Mouse (Mus musculus): ENCODE data around the gene Ccdc148.

The Ccdc148 gene

DNA sequence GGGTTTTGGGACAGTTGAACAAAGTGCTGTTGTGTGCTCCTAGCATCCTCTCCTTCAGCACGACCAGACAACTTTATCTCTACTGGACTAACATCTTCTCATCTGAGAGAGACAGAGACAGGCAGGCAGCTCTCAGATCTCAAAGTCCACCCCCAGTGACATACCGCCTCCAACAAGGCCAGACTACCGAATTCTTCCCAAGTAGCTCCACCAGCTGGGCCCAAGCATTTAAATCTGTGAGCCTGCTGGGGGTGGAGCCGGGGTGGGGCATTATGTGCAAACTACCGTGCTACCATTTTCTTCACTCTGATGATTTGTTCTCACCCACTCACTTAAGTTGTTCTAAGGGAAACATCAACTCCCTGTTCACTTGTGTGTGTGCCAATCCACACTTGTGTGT, 19.0 kb upstream of the Ccdc148 start:
- no peak for DNase-seq (ENCODE audit: low read depth, low spot score)

DNA sequence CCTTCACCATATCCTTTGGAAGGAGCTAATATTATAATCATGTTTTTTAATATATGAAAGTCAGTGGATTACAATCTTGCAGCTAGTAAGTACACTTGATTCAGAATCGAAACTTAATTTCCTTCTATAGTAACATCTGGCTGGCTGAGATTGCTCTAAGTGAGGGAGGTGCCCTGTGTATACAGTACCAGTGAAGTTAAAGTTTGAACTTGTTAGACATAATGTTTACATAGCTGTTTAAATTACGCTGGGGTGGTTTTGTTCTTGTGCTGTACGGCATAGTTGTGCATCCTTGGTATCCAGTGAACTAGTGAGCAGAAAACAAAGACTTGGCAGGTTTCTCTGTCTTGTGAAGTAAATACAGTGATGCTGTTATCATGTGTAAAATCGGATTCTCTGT, 18.5 kb upstream of the Ccdc148 start:
- no peak for DNase-seq (ENCODE audit: low read depth, low spot score)

DNA sequence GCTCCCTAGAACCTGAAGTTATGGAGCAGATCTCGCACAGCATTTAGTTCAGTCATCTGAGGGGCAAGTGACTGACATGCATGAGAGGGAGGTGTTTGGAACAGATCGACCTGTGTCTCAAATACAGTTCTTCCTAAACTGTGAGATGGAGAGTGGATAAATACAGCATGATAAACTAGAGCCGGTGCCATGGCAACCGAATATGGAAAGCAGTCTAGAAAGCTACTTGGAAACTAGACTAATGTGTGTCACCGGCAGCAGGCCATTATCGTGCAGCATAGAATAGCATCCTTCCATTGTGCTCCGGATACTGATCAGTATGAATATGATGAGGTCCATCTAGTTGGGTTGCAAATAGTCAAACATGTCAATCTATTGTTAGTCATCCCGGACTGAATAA, 17.7 kb upstream of the Ccdc148 start:
- no peak for DNase-seq (ENCODE audit: low read depth, low spot score)

DNA sequence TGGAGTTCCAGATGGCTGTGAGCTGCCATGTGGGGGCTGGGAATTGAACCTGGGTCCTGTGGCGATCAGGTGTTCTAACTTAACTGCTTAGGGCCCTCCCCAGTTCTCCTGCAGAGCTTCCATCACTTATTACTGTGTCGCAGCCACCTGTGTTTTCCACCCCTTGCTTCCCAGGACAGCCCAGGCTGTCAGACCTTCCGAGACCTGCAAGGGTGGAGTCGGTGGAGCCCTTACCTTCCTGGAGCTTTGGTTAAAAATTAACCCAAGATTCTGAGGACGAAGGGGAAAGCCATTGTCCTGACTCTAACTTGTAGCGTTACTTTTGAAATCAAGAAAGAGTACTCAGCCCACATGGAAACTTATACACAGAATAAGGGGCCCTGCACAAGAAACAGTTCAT, 15.4 kb upstream of the Ccdc148 start:
- DNase-seq (ENCODE audit: low read depth, low spot score) = no peak

- no peak for DNase-seq (ENCODE audit: low read depth, low spot score)
These were observed 11.1 kb upstream of the Ccdc148 start for GRCm38 (mm10) chr2:59171533-59171932.

- DNase-seq (ENCODE audit: low read depth, low spot score) = no peak
These were observed 10.1 kb upstream of the Ccdc148 start for GRCm38 (mm10) chr2:59170593-59170992.

DNA sequence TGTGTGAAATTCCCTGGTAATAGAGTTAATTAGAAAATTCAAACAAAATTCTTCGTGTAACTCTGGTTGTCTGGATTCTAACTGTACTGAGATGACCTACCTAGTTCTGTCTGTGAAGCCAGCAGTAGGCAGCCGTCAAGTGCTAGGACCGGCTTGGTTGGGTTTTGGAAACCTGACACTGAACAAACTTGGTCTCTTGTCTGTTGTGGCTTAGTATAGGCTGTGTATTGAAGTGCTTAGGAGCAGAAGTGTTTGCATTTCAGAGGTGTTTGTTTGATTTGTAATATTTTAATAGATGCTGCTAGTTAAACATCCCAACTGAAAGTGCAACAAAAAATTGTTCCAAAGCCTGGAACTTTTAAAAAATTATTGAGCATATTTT, 9.7 kb upstream of the Ccdc148 start:
- DNase-seq (ENCODE audit: low read depth, low spot score) = no peak

- DNase-seq (ENCODE audit: low read depth, low spot score) = no peak
These were observed 9.2 kb upstream of the Ccdc148 start for GRCm38 (mm10) chr2:59169572-59170207.

GRCm38 (mm10) chr2:59167830-59168229, 7.3 kb upstream of the Ccdc148 start:
- DNase-seq (ENCODE audit: low read depth, low spot score) = no peak

- no peak for DNase-seq (ENCODE audit: low read depth, low spot score)
These were observed 6.5 kb upstream of the Ccdc148 start for GRCm38 (mm10) chr2:59166976-59167375.

DNA sequence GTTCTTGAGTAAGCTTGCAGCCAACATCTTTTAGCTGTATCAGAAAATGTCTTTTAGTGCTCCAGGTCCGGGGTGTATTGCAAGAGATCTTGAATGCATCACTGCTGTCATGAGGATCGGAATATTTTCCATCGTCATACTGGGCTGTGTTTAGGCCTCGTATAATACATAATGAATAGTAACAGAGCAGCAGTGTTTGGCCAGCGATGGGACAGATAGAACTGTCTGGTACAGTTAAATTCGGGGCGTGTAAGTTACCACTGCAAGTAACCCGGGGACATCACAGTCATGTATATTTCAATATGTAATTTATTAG, 1.8 kb upstream of the Ccdc148 start:
- no peak for DNase-seq (ENCODE audit: low read depth, low spot score)

GRCm38 (mm10) chr2:59161441-59162284, 1.2 kb upstream of the Ccdc148 start:
- peak; percentile 53 for DNase-seq (ENCODE audit: low read depth, low spot score)

DNA sequence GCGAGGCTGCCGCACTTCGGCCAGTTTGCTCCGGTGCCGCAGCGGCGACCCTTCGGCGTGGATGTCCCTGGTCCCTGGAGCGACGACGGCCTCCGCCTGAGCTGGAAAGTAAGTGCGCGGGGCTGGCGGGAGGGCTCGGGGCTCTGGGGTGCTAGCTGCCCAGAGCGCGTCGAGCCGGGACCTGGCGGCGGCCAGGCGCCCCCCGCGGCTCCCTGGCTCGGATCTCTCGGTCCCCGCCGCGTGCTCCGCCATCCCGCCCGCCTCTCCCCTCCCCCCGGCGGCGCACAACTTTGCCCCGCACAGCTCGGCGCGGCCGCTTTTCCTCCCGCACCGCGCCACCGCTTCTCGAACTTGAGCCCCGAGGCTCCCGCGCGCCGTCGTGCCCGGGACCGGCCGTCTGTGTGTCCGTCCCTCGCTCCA, 548 bp upstream of the Ccdc148 start:
- DNase-seq (ENCODE audit: low read depth, low spot score) = peak; percentile 20

DNA sequence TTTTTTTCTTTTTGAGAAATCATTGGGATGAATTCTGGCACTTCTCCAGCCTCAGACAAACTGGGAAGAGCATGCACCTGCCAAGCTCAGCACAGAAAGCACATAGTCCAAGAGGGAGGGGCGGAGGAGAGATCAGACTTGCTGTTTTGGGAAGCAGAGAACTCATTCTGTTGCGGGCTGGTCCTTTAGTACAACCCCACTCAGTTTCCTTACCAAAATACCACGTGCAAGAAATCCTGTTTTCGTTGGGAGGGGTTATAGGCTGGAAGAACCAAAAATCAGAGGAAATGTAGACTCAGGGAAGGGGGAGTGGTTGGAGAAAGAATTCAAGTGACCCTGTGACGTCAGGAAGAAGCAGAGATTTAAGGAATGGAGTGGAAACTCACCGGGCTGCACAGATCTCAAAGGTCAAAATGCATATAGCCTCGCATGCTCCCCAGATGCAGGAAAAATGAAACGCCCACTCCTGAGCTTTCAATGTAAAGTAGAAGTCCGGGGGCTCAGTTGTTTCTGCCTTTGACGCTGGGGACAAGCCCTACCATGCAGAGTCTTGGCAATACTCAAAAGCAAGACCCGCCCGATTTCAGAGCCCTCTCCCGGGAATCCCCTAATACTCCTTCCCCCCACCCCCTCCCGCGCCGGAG, 400 bp downstream of the Ccdc148 start:
- DNase-seq (ENCODE audit: low read depth, low spot score) = no peak

DNA sequence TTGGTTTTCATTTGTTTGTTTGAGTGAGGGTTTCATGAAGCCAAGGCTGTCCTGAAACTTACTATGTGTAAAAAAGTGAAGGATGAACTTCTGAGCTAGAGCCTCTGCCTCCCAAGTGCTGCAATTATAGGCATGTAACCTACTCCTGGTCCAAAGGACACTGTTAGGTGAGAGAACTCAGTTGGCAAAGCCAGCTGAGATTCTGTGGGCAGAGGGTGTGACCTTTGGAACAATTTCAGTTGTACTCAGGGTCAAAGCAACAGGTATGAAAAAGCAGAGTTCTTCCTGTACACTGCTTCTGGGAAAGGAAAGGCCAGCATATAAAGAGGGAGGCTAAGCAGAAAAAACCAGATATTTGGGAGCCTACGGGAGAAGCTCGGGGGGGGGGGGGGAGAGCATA, 2.4 kb downstream of the Ccdc148 start:
- DNase-seq (ENCODE audit: low read depth, low spot score) = no peak

- no peak for DNase-seq (ENCODE audit: low read depth, low spot score)
These were observed 5.1 kb downstream of the Ccdc148 start for GRCm38 (mm10) chr2:59155428-59155827.

- DNase-seq (ENCODE audit: low read depth, low spot score) = no peak
These were observed 29.4 kb downstream of the Ccdc148 start for GRCm38 (mm10) chr2:59131044-59131443.

DNA sequence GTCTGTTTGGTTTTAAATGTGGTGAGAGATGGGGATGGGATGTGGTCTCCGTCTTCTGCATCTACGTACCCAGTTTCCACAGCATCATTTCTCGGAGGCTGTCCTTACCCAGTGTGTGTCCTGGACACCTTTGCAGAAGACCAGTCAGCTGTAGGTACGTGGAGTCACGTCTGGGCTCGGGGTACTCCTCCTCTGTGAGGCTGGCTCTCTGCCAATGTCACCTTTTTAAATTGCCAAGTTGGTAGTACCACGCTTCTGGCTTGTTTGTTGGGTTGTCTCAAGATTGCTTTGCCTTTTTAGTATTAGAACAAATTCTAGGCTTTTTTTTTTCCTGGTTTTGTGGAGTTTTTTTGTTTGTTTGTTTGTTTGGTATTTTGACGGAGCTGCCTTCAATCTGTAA, 30.7 kb downstream of the Ccdc148 start:
- DNase-seq (ENCODE audit: low read depth, low spot score) = no peak

- DNase-seq (ENCODE audit: low read depth, low spot score) = no peak
These were observed 31.5 kb downstream of the Ccdc148 start for GRCm38 (mm10) chr2:59129023-59129422.

GRCm38 (mm10) chr2:59055615-59056145, 104.8 kb downstream of the Ccdc148 start:
- DNase-seq (ENCODE audit: low read depth, low spot score) = no peak

DNA sequence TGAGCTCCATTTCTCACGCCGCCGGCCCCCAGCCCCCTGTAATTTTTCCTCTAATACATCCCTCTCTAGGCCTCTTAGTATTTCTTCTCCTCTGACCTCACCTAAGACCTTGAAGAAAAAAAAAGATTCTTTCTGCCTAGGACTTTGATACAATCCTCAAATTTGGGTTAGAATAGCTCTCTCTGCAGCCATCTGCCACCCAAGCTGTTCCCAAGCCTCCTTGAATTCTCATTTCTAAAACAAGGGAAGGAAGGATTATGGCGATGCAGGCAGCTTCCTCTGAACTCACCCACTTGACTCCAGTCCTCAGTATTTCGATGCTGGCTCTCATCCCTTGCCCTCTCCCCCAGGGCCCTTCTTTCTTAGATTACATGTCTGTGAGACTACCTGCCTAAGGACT, 106.1 kb downstream of the Ccdc148 start:
- no peak for DNase-seq (ENCODE audit: low read depth, low spot score)

GRCm38 (mm10) chr2:59053461-59054039, 106.9 kb downstream of the Ccdc148 start:
- DNase-seq (ENCODE audit: low read depth, low spot score) = no peak
